Mouse (Mus musculus): Measurements from ENCODE around the gene Clcn1.

Clcn1 gene

DNA sequence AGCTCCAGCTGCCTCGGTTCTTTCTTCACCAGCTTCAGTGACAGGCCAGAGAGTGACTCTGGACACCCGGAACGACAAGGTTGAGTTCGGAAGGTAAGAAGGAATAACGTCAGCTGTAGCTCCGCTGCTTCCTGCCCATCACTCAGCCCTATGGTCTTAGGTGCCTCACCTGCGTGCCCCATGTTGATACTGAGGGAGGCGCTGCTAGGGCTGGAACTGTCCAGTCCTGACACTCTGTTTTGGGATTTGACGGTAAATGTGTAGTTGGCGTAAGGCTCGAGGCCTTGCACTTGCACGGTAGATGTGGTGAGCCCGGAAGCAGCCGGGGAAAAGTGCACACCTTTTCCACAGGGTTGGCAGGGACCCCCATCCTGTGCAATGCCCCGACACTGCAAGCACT, 78.1 kb downstream of the Clcn1 start:
- DNase-seq (ENCODE audit: low read depth, low spot score): no peak

GRCm38 (mm10) chr6:42365215-42365614, 78.7 kb downstream of the Clcn1 start:
- no peak for DNase-seq (ENCODE audit: low read depth, low spot score)

Measured in WW6 (cell line).